Mouse (Mus musculus): Measurements from ENCODE around the gene Ccdc77.

Ccdc77 gene

DNA sequence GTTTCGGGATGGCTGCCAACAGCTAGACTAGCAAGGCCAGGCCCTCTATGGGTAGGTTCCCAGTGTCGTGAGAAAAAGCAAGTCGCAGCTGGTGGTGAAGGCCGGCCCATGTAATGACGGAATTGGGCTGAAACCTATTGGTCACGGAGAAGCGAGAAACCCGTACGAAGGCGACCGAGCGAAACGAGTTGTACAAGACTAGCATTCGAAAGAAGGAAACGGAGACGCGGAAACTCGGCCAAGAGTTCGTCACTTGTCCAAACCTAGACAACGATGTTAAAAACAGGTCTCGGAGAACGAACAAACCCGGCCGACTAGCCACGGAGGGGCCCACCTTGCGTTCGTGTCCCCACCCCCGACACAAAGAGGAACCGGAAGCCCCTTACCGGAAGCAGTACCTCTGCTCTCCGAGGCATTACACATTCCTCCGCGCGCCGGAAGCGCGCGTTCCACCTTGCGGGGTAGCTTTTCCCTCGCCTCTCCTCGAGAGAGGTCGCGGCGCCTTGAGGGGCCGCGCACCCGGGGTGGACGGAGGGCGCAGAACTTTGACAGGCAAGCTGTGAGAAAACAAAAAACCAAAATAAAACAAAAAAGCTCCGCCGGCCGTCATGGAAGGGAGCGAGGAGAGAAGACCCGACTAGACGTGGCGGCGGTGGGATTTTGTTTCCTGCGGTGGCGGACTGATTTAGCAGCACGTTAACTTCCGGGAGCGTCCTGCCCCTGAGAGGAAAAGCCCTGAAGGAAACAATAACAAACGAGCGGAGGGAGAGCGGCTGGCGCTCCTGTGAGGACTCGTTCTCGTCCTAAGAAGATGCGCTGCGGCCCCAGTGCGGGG lies at the start of gene Ccdc77, which contains the start of gene Kdm5a:
TSS of gene Ccdc77 (minus strand) at position 687 of the 835 bp plus-strand sequence.
TSS of gene Kdm5a (plus strand) at position 437 of the 835 bp plus-strand sequence.
- DNase-seq = peak; percentile 98

DNA sequence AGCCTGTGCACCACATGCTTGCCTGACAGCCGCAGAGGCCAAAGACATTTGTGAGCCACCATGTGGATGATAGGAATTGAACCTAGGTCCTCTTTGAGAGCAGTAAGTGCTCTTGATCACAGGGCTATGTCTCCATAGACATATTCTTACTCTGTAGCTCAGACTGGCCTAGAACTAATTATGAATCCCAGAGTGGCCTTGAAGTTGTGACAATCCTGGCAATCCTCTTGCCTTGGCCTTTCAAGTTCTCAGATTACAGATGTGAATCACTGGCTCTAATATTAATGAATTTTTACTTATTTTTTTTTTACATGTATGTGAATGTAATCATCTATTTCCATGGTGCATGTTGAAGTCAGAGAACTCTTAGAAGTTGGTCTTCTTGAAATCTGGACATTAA lies 39.8 kb upstream of the Ccdc77 start:
- DNase-seq = no peak

DNA sequence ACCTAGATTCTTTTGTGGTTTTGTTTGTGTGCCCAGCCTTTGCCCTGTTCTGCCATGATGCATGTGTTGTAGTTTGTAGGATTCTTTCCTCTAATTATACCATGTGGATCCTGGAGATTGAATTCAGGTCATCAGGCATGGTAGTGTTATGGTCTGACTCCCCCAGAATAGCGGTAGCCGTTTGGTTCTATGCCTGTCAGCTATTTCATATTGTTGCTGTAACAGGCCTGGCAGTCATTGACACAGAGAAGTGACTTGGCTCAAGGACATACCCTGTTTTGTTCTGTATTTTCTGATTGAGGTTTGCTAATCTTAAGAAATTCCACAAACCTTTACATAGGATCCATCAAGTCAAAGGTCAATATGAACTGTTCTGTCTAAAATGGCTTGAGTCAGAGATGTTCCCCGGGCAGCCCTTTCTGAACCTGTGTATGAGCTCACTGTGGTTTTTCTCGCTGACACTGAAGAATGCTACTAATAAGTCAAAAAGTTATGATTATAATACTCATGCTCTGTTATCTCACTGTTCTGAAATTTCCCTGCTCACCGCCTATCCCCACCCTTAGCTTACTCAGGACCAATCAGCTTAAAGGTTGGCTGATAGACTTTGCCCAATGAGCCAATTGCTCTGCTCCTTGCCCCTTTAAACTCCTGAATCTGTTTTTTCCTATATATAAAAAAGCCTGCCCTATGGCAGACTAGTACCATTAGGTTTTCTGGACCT lies 31.6 kb upstream of the Ccdc77 start:
- DNase-seq = no peak

DNA sequence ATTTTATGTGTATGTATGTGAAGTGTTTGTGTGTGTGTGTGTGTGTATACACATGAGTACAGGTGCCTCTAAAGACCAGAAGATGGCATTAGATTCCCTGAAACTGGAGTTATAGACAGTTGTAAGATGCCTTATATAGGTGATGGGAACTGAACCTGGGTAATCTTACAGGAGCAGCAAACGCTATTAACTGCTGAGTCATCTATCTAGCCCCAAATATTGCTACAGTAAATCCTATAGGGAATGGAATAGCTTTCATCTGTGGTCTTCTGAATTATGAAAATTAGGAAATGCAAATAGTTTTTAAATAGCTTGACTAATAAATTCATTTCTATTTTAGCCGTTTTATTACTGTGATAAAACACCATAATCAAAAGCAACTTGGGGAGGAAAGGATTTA lies 28.6 kb upstream of the Ccdc77 start:
- no peak for DNase-seq

- no peak for DNase-seq
Observed at GRCm38 (mm10) chr6:120390054-120390453, 25.9 kb upstream of the Ccdc77 start.

DNA sequence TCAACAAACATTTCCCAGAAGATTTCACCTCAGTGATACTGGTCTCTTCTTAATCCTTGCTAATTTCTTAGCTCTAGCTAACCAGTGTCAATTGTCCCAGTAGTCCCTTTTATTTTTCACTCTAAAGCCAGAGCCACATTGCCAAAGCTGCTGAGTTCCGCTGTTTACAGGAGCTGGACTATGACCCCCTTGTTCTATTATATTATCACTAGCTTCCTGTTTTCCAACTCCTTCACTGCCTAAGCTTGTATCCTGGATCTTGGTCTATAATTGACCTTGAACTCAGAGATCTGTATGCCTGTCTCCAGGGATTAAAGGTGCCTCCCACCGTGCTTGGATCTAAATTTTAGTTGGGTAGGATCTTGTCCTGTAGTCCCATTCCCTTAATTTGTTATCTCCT lies 12.6 kb upstream of the Ccdc77 start:
- DNase-seq = no peak

DNA sequence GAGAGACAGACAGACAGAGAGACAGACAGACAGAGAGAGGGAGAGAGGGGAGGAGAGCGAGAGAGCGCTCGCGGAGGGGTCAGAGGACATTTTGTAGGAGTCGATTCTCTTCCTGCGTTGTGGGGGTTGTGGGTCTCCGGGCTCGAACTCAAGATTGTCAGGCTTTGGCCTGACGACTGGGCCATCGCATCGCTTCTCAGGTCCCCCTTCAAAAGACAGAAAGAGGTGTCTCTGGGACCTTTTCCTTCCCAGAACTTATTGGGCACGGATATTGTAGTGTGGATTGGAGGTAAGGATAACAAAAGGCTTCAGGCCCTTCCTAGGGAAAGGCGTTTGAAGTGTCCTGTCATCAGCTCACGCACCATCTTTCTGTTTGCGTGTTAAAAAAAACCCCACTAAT lies 877 bp upstream of the Ccdc77 start:
- DNase-seq = peak; percentile 14

DNA sequence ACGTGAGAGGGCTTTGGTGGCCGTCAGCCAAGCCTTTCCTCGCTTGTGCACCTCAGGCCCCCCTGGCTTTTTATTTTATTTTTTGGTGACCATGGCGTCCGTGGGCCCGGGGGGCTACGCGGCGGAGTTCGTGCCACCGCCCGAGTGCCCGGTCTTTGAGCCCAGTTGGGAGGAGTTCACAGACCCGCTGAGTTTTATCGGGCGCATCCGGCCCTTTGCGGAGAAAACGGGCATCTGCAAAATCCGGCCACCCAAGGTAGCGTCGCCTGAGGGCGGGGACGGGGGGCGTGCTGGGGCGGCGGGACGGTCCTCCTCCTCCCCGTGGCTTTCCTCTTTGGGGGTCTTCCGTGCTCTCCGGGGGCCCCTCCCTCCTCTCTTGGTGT lies 340 bp upstream of the Ccdc77 start:
- peak; percentile 28 for DNase-seq

DNA sequence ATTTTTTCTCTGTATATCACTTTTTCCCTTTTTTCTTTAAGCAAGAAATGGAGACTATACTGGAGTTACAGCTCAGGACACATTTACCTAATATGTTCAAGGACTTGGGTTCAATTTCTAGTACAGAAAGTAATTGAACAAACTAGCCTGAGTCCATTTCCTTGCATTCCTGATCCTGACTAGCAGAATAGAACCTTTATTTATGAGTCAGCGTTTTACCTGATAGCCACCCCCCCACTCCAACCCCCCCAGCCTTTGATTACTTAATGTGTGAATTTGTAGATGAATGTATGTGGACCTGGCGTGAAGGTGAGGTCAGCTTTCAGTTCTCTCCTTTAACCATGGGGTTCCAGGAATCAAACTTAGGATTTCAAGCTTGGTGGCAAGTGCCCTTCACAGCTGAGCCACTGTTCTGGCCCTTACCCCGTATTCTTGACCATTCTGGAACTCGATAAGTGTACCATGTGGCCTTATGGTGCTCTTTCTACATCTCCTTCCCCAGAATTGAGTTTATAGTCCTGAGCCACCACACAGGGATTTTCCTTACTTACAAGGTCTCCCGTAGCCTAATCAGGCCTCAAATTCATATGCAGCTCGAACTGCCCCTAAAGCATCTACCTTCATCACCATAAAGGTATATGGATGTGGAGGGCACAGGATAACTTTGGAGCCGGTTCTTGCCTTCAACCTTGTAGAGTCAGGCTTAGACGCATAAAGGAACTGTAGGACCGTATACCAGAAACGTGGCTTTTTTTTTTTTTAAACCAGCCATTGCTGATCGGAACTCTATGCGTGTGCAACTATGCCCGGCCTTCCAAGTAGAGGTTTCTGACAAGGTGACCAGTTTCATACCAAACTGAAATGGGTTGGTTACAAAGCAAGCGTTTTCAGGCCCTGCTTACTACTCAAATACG lies 1.1 kb downstream of the Ccdc77 start:
- no peak for DNase-seq

GRCm38 (mm10) chr6:120362124-120362523 lies 2.0 kb downstream of the Ccdc77 start:
- no peak for DNase-seq

DNA sequence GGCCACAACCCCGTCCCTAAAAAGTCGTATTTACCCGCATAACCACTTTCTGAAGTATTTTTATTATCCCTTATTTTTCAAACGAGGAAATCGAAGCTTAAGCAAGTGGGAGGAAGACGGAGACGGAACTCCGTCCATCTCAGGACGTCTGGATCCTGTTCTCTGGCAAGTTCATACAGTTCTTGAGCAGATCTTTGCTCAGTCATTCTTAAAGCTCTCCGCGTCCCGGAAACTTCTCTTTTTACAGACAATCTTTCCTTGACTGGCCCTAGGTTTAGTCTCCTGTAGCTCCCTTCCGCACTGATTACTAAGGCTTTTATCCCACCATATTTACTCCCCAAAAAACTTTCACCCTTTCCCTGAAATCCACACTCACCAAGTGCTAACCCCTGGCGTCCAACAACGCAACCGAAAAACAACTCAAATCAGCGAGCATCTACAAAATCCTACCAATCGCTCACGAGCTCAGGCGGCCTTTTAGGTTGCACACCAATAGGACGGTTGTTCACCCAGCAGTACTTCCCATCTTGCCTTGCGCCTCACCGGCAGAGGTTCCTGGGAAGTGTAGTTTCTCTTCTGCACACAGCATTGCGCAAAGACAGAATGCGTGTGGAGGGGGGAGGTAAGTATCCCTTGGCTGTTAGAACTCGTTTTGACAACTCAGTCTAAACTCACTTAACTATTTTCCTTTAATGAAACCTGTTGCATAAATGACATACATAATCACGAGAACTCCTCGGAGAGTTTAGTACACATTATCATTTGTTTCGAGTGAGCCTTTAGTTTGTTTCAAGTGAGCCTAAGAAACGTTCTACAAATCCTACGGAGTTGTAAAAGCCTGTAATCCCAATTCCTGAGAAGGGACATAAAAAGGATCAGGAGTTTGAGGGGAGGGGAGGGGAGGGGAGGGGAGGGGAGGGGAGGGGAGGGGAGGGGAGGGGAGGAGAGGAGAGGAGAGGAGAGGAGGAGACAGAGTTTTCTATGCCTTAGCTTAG lies 6.9 kb downstream of the Ccdc77 start:
- DNase-seq = peak; percentile 95

GRCm38 (mm10) chr6:120356478-120356877 lies 7.7 kb downstream of the Ccdc77 start:
- DNase-seq = no peak

- DNase-seq = no peak
Observed at GRCm38 (mm10) chr6:120349018-120349417, 15.2 kb downstream of the Ccdc77 start.

- no peak for DNase-seq
Observed at GRCm38 (mm10) chr6:120343992-120344391, 20.2 kb downstream of the Ccdc77 start.

DNA sequence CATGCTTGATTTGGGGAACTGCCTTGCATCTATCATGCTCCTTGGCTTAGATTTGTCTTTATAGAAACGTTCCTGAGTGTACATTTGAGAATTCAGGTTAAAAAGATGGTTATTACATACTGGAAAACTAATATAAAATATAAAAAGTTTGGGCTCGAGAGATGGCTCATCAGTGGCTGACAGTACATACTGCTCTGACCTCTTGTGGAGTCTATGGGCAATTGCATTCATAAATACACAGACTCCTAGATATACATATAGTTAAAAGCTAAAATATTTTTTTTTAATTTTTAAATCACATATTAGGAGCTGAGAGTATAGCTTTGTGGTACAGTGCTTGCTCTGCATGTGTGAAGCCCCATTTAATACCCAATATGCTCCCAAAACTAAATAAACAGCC lies 31.8 kb downstream of the Ccdc77 start:
- no peak for DNase-seq

DNA sequence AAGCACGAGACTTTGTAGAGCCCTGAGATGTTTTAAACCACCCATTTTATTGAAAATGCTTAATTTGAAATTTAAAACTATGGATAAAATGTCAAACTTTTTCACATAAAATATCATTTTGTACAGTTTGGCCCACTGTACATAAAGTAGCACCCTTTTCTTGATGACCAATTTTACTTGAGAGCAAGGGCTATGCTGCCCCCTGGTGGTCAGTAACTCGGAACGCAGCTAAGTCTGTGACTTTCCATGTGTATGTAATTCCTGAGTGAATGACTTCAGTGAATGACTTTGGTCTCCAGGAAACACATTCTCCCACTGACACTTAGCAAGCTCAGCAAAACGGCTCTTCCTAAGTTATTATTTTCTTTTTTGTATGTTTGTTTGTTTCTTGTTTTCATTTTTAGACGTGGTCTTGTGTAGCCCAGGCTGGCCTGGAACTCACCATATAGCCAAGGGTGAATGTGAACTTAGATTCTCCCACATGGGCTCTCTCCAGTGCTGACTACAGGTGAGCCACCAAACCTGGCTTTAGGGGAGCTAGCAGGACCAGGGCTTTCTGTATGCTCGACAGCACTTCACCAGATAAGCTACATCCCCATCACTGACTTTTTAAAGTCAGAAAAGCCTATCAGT lies 39.8 kb downstream of the Ccdc77 start:
- DNase-seq = peak; percentile 86

DNA sequence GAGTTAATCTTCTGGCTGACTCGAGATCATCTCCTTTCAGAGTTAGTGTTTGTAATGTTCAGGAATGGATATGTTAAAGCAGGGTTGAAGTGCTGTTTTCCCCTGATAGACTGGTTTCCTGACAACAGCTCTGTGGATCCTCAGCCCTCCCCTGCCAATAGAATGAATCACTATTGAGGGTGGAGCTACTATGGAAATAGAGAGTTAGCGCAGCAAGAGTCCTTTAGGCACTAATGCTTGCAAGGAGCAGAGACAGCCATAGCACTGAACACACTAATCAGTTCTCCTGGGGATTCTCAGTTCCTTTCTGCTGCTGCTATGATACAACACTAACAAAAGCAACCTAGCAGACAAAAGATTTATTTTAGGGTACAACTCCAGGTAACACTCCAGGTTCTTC lies 43.8 kb downstream of the Ccdc77 start:
- no peak for DNase-seq

- no peak for DNase-seq
Observed at GRCm38 (mm10) chr6:120319129-120319528, 45.0 kb downstream of the Ccdc77 start.

GRCm38 (mm10) chr6:120318303-120318940 lies 45.8 kb downstream of the Ccdc77 start:
- DNase-seq = no peak

- no peak for DNase-seq
Observed at GRCm38 (mm10) chr6:120312443-120312842, 51.7 kb downstream of the Ccdc77 start.

- DNase-seq = no peak
Observed at GRCm38 (mm10) chr6:120309787-120310186, 54.4 kb downstream of the Ccdc77 start.
